Mouse (Mus musculus) yolk sac, embryonic 10.5 days (tissue): ENCODE measurements around the gene Calhm6.

Experiments
- DNase-seq: peaks from one replicate; pipeline ENCODE4 v3.0.0-alpha.2; 2017; ENCODE audit warnings: low spot score

The Calhm6 gene

GRCm38 (mm10) chr10:34127392-34128378 is at the start of gene Calhm6:
Gene Calhm6 (minus strand): TSS chr10:34127984.
- DNase-seq: peak; percentile 36

GRCm38 (mm10) chr10:34175870-34176606 is 48.3 kb upstream of the Calhm6 start:
- DNase-seq: no peak

- DNase-seq: no peak
Measured at GRCm38 (mm10) chr10:34172663-34173282, 45.0 kb upstream of the Calhm6 start.

- DNase-seq: no peak
Measured at GRCm38 (mm10) chr10:34171660-34172059, 43.9 kb upstream of the Calhm6 start.

- no peak for DNase-seq
Measured at GRCm38 (mm10) chr10:34171191-34171590, 43.4 kb upstream of the Calhm6 start.

- no peak for DNase-seq
Measured at GRCm38 (mm10) chr10:34166971-34167370, 39.2 kb upstream of the Calhm6 start.

GRCm38 (mm10) chr10:34155796-34156554 is 28.2 kb upstream of the Calhm6 start:
- DNase-seq: no peak

- no peak for DNase-seq
Measured at GRCm38 (mm10) chr10:34151827-34152226, 24.0 kb upstream of the Calhm6 start.

- no peak for DNase-seq
Measured at GRCm38 (mm10) chr10:34150454-34150853, 22.7 kb upstream of the Calhm6 start.

- DNase-seq: no peak
Measured at GRCm38 (mm10) chr10:34149772-34150171, 22.0 kb upstream of the Calhm6 start.

- no peak for DNase-seq
Measured at GRCm38 (mm10) chr10:34141693-34142092, 13.9 kb upstream of the Calhm6 start.

- DNase-seq: no peak
Measured at GRCm38 (mm10) chr10:34139768-34140167, 12.0 kb upstream of the Calhm6 start.

GRCm38 (mm10) chr10:34138027-34138426 is 10.2 kb upstream of the Calhm6 start:
- peak; percentile 22 for DNase-seq

- DNase-seq: no peak
Measured at GRCm38 (mm10) chr10:34136432-34136831, 8.6 kb upstream of the Calhm6 start.

- DNase-seq: no peak
Measured at GRCm38 (mm10) chr10:34131356-34131755, 3.6 kb upstream of the Calhm6 start.

- DNase-seq: no peak
Measured at GRCm38 (mm10) chr10:34128391-34128790, 607 bp upstream of the Calhm6 start.

GRCm38 (mm10) chr10:34118421-34118820 is 9.4 kb downstream of the Calhm6 start:
- no peak for DNase-seq

- DNase-seq: no peak
Measured at GRCm38 (mm10) chr10:34117770-34118169, 10.0 kb downstream of the Calhm6 start.

- no peak for DNase-seq
Measured at GRCm38 (mm10) chr10:34117131-34117530, 10.7 kb downstream of the Calhm6 start.

- no peak for DNase-seq
Measured at GRCm38 (mm10) chr10:34111964-34112738, 15.6 kb downstream of the Calhm6 start.
